Comparison of ENCODE assay signal across 8 mouse cellular contexts in the genomic region with DNA sequence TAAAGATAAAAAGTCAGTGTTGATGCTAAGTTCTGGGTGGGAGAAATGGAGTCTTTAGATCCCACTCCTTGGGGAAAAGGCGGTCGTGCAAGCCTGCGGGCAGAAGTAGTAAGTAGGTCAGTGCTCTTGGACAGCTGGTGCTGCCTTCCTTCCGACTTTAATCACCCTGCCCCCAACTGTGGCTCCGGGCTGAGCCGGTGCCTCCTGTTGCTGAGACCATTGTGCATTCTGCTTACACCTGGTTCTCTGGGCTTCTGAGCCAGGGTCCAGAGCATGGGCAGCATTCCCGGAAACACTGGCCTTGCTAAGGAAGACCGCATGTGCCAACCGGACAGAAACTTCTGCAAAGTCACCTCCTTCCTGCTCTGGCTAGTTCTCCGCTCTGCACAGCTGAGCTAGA. TPM values are rescaled to one million over a fixed set of nuclear protein-coding genes. Genes with fewer than 3 reads are reported as not detected.
DNase-seq lines count a peak whose midpoint lies in the region; ATAC-seq lines count a peak whose summit lies in the region.

No protein-coding gene starts in this region.

- H3K4me3 ChIP-seq in embryonic facial prominence, embryonic 14.5 days (ENCODE audit: low read depth, low read length): peak overlapping the region; percentile 15; the same call in 1 of the 2 replicates
- H3K4me3 ChIP-seq in neural tube, embryonic 15.5 days (replicated peaks): no peak overlapping the region

- peak overlapping the region; percentile 43 for H3K9ac ChIP-seq in embryonic facial prominence, embryonic 14.5 days (ENCODE audit: low read depth, low read length)
- H3K9ac ChIP-seq in neural tube, embryonic 15.5 days (replicated peaks): no peak overlapping the region

- H3K9me3 ChIP-seq in embryonic facial prominence, embryonic 14.5 days (ENCODE audit: control insufficient read depth, low read length): no peaks in the 10 kb centered on the region
- H3K9me3 ChIP-seq in neural tube, embryonic 15.5 days (replicated peaks): no peaks in the 10 kb centered on the region

- no peak for ATAC-seq in embryonic facial prominence, embryonic 14.5 days (ENCODE audit: low read depth)
- no peak for ATAC-seq in neural tube, embryonic 15.5 days (ENCODE audit: low FRiP score)

- 50% methylated on average over 10 of the region's 10 CpGs for WGBS in embryonic facial prominence, embryonic 14.5 days
- WGBS in neural tube, embryonic 15.5 days: 44% methylated on average over 10 of the region's 10 CpGs

- peaks cover 46% of the 10 kb centered on the region for H3K36me3 ChIP-seq in embryonic facial prominence, embryonic 14.5 days (ENCODE audit: control insufficient read depth, insufficient read depth, low read length)
- H3K36me3 ChIP-seq in neural tube, embryonic 15.5 days: peaks cover 4% of the 10 kb centered on the region

- H3K27me3 ChIP-seq in embryonic facial prominence, embryonic 14.5 days (replicated peaks; ENCODE audit: control insufficient read depth, insufficient read depth, low read length): no peaks in the 10 kb centered on the region
- no peaks in the 10 kb centered on the region for H3K27me3 ChIP-seq in neural tube, embryonic 15.5 days (replicated peaks)

- intact Hi-C loops in heart, postnatal 10 days (cut with DNase I): no loop called here

- peak; percentile 29 for DNase-seq in right cerebral cortex, postnatal 14 days
- DNase-seq in right cerebral cortex, adult 18-20 months: no peak
- DNase-seq in embryonic facial prominence, embryonic 14.5 days (ENCODE audit: low spot score): peak; percentile 56
- peak; percentile 71 to 78 for DNase-seq in heart, postnatal 10 days
- DNase-seq in kidney, postnatal 4 days: peak; percentile 51 to 62
- no peak for DNase-seq in thymus, adult 18-20 months
- no peak for DNase-seq in thymus, postnatal 36 days

- peak overlapping the region; percentile 62 for H3K4me2 ChIP-seq in embryonic facial prominence, embryonic 14.5 days (ENCODE audit: low read depth, low read length)
- H3K4me2 ChIP-seq in neural tube, embryonic 15.5 days: peak overlapping the region; percentile 71

- peaks cover 42% of the 10 kb centered on the region for H3K4me1 ChIP-seq in embryonic facial prominence, embryonic 14.5 days (ENCODE audit: control insufficient read depth, insufficient read depth, low read length)
- peaks cover 80% of the 10 kb centered on the region for H3K4me1 ChIP-seq in neural tube, embryonic 15.5 days

- H3K27ac ChIP-seq in embryonic facial prominence, embryonic 14.5 days (replicated peaks; ENCODE audit: low read depth, low read length): peak overlapping the region; percentile 55
- H3K27ac ChIP-seq in neural tube, embryonic 15.5 days (replicated peaks): peak overlapping the region; percentile 60

RNA-seq across cellular contexts. Expression of a gene that starts 4.3 kb away (rescaled TPM):
- polyA plus RNA-seq in embryonic facial prominence, embryonic 14.5 days (2014; fragmentation: Nextera tagmentation; extraction: Ambion mirVana): 1,005 and 1,158 TPM in 2 replicates
- 1,000 to 10,000 TPM; 1,252 to 1,287 TPM for total RNA-seq in heart, postnatal 10 days (2021)
- polyA plus RNA-seq in neural tube, embryonic 15.5 days (2015; fragmentation: Nextera tagmentation; extraction: Ambion mirVana): 997 and 1,089 TPM in 2 replicates

RNA-seq across cellular contexts. Expression of a gene that starts 19.5 kb away (rescaled TPM):
- 4.5 and 5.4 TPM in 2 replicates for polyA plus RNA-seq in embryonic facial prominence, embryonic 14.5 days (2014; fragmentation: Nextera tagmentation; extraction: Ambion mirVana)
- total RNA-seq in heart, postnatal 10 days (2021): under 1 TPM in 1 of 2 experiments, not detected in 1; 0.26 TPM
- 3.8 and 4.2 TPM in 2 replicates for polyA plus RNA-seq in neural tube, embryonic 15.5 days (2015; fragmentation: Nextera tagmentation; extraction: Ambion mirVana)

RNA-seq across cellular contexts. Expression of a gene that starts 43.3 kb away (rescaled TPM):
- 29.1 and 32.2 TPM in 2 replicates for polyA plus RNA-seq in embryonic facial prominence, embryonic 14.5 days (2014; fragmentation: Nextera tagmentation; extraction: Ambion mirVana)
- total RNA-seq in heart, postnatal 10 days (2021): 10 to 100 TPM; 15.6 to 19.3 TPM
- 180 and 208 TPM in 2 replicates for polyA plus RNA-seq in neural tube, embryonic 15.5 days (2015; fragmentation: Nextera tagmentation; extraction: Ambion mirVana)

Comparison
In these comparisons a context has a peak if more than half of its experiments do, and no peak if none do; other contexts are left out.
1. DNase-seq: peak in right cerebral cortex, postnatal 14 days (single experiment), embryonic facial prominence, embryonic 14.5 days (single experiment), heart, postnatal 10 days (2 of 2) and kidney, postnatal 4 days (2 of 2); none in right cerebral cortex, adult 18-20 months (single experiment), thymus, adult 18-20 months (0 of 2) and thymus, postnatal 36 days (0 of 2).